Mouse (Mus musculus): ENCODE results near the gene Foxn3.

Gene Foxn3

GRCm38 (mm10) chr12:99412034-99412433, 151.3 kb downstream of the Foxn3 start:
- CTCF ChIA-PET, result no interaction called here
- POLR2A ChIA-PET, result interaction anchor here in 3 of 4 experiments (0.6 to 1.8 kb wide), 8 partner anchors 17 to 163 kb away, joined by 3 to 6 read pairs (median 4); no protein-coding TSS in a partner anchor

DNA sequence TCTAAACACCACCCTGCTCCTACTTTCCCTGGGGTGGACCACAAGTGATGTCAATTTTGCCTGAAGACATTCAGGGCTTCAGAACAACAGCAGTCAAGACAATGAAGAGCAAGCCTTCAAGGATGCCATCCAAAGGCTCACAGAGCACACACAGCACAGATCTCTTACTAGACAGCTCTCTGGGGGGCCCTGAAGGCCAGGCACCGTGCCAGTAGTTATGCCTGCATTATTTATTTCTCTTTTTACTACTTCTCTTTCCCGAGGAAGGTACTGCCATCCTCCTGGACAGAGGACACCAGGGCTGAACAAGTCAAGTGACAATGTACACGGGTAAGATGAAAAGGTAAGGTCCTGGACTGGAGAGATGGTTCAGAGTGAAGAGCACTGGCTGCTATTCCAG, 154.7 kb downstream of the Foxn3 start:
- CTCF ChIA-PET, result no interaction called here
- POLR2A ChIA-PET, result interaction anchor here in 2 of 4 experiments (0.9 to 1.2 kb wide), 3 partner anchors 8 to 47 kb away, joined by 3 read pairs; no protein-coding TSS in a partner anchor

- CTCF ChIA-PET, result no interaction called here
- POLR2A ChIA-PET, result interaction anchor here in 2 of 4 experiments (0.9 to 1.1 kb wide), 2 partner anchors 14 to 47 kb away, joined by 3 read pairs; no protein-coding TSS in a partner anchor
Observed at GRCm38 (mm10) chr12:99408089-99408488, 155.3 kb downstream of the Foxn3 start.

DNA sequence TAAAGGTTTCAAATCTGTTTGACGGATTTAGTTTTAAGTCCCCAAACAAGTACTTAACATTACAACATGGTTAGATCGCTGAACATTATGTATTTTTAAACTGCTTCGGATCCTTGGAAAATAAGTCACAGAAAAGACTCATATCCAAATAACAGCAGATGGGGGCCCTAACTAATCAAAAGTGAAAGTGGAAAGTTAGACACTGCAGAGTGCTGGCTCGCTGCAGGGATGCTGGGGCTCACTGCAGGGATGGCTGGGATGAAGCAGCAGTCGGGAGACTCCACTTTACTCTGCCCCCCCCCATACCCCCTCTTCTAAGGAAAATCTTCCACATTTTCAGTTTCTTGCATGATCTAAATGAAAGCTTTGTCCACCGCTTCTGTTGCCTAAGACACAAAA, 156.1 kb downstream of the Foxn3 start:
- CTCF ChIA-PET, result no interaction called here
- POLR2A ChIA-PET, result interaction anchor here in 1 of 4 experiments (1.1 kb wide), 1 partner anchor 46 kb away, joined by 3 read pairs; no protein-coding TSS in a partner anchor

DNA sequence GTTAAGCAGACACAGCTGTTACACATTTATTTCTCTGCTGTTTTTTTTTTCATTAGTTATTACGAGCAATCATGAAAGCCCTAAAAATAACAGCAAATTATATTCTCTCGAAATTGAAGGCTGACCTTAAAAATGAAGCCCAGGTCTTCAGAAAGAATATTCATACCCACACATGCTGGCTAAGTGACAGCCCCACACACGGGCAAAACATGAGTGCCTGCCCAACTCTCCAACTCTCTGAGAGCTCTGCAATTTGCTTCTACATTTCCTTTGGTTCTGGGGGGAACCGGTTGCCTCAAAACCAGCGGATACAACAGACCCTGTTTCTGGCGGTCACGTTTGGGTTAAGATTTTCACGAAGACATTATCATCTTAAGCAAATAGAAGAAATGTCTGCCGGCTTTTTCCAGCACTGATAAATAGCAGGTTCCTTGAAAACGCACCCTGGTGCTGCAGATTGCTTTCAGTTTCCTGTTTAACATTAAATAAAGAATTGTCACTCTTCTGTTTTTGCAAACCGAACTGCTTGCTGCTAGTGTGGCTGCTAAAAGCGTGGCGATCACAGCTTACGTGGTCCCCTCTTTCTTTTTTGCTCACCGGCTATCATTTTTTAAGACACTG, 156.6 kb downstream of the Foxn3 start:
- POLR2A ChIA-PET, result no interaction called here

GRCm38 (mm10) chr12:99406254-99406653, 157.1 kb downstream of the Foxn3 start:
- POLR2A ChIA-PET, result no interaction called here
- CTCF ChIA-PET, result no interaction called here

More for the DNA sequence above, 156.6 kb downstream of the Foxn3 start:
- CTCF ChIA-PET, result no interaction called here

- ChIA-PET CTCF (no interaction called here), POLR2A (interaction anchor here in 1 of 4 experiments (0.7 kb wide), 1 partner anchor 9 kb away, joined by 3 read pairs; no protein-coding TSS in a partner anchor)
Observed at GRCm38 (mm10) chr12:99405401-99405800, 158.0 kb downstream of the Foxn3 start.

DNA sequence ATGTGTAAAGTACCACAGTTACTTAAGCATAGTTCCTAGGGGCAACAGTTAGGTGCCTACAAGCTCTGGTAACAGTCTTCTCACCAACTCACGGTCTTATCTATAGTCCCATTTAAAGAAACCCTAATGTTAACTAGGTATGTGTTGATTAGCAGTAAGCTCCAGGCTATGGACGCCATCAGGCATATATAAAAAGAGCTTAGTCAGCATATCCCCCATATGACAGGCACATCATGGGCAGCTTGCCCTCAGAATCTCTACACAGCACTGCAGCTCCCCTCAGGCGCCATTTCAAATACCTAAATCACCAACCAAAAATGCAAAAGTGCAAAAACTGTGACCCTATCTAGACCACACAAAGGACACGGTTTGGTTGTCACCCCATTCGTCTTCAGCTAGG, 160.4 kb downstream of the Foxn3 start:
- POLR2A ChIA-PET, result interaction anchor here in 1 of 4 experiments (1.2 to 1.5 kb wide), 2 partner anchors 8 to 10 kb away, joined by 4 to 7 read pairs; no protein-coding TSS in a partner anchor
- CTCF ChIA-PET, result no interaction called here

DNA sequence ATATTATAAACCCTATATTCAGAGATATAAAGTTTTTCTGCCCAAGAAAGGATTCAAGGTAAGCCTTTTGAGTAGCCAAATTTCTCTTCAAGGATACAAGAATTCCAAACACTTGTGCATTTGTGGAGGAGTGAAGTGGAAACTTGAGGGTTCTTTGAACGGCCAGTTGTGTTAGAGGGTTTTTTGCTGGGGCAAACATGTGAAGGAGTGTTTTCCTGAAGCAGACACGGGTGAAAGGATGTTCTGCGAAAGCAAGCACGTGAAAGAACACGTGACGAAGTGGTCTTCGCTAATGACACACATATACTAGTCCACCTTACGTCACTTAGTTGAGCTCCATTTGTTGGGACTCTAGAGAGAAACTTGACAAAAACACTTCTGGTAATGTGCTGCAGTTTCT, 162.5 kb downstream of the Foxn3 start:
- ChIA-PET CTCF (no interaction called here), POLR2A (interaction anchor here in 1 of 4 experiments (0.8 to 1.3 kb wide), 4 partner anchors 8 to 62 kb away, joined by 3 read pairs; no protein-coding TSS in a partner anchor)

DNA sequence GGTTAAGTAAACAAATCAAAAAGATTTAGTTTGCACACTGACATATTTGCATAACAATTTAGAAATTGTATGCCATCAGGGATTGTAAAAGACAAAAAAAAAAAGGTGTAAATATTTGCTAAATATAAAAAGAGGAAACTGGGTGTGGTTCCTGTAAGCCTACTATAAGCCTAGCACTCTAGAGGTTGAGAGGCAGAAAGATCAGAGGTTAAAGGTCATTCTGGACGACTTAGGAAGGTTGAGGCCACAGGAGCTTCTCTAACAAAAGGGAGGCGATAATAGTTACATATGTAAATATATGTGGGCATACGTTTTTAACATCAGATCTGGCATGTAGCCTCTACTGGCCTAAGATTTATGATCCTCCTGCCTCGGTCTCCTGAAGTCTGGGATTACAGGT, 163.8 kb downstream of the Foxn3 start:
- POLR2A ChIA-PET, result interaction anchor here in 1 of 4 experiments (1.4 to 1.9 kb wide), 2 partner anchors 12 to 53 kb away, joined by 5 read pairs; no protein-coding TSS in a partner anchor
- CTCF ChIA-PET, result no interaction called here

DNA sequence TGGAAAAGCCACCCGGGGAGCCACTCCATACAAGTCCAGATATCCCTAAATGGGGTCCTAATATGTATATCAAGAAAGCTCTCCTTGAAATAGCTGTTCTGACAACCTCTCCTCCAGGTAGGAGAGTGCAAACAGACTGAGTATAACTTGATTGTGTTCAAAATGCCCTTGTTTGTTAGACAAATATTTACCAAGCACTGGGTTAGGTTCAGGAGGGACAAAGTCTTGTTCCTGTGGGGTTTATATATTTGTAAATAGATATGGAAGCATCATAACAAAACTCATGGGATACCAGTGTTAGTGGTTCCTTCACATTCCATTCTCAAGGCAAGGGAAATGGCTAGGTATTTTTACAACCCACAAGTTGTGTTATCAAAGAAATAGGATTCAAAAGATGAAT, 166.9 kb downstream of the Foxn3 start:
- CTCF ChIA-PET, result no interaction called here
- POLR2A ChIA-PET, result interaction anchor here in 2 of 4 experiments (0.7 to 4.7 kb wide), 5 partner anchors 39 to 149 kb away, joined by 3 to 38 read pairs (median 4); no protein-coding TSS in a partner anchor

DNA sequence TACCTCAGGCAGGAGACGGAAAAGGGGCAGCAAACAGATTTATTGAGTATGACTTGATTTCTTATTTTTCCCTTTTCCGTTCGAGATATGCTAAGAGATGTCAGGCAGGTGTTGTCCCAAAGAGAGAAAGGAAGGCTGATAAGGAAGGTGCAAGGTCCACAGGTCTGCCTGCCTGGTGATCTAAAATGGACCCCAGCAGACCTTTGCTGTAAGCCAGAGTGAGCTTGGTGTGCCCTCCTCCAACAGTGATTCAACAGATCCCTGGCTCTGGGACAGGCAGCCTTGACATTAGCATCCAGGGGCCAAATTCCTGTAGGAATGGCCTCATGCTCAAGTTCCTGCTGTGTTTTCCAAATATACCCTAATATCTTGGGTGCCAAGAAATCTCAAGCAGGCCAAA, 168.3 kb downstream of the Foxn3 start:
- POLR2A ChIA-PET, result interaction anchor here (0.8 to 4.7 kb wide), 16 partner anchors 8 to 95 kb away, joined by 3 to 38 read pairs (median 4); no protein-coding TSS in a partner anchor
- CTCF ChIA-PET, result no interaction called here

DNA sequence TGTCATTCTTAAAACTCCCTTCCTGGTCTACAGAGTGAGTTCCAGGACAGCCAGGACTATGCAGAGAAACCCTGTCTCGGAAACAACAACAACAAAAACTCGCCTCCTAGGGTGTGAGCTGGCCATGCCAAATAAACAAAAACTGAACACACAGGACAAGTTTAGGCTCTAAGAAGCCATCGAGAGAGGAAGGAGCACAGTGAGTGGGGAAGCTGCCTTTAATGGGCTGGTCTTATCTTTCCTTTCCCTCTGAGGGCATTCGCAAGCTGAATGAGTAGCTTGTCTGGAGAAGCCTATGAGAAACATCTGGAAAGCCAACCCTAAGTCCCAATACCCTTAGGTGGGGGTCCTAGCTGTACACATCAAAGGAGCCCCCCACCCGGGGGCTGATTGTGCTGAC, 168.7 kb downstream of the Foxn3 start:
- POLR2A ChIA-PET, result interaction anchor here (0.5 to 4.7 kb wide), 24 partner anchors 8 to 95 kb away, joined by 3 to 38 read pairs (median 4); no protein-coding TSS in a partner anchor
- CTCF ChIA-PET, result no interaction called here

- ChIA-PET CTCF (interaction anchor here in 1 of 4 experiments (0.6 kb wide), 1 partner anchor 39 kb away, joined by 4 read pairs; no protein-coding TSS in a partner anchor), POLR2A (interaction anchor here (0.5 to 4.7 kb wide), 37 partner anchors 9 to 886 kb away, joined by 3 to 38 read pairs (median 4); no protein-coding TSS in a partner anchor)
Observed at GRCm38 (mm10) chr12:99393867-99394630, 169.3 kb downstream of the Foxn3 start.

- POLR2A ChIA-PET, result interaction anchor here in 3 of 4 experiments (0.6 to 4.7 kb wide), 34 partner anchors 8 to 491 kb away, joined by 3 to 38 read pairs (median 4); partner anchors contain the start of genes Efcab11 (in 1 of the 3) and Tdp1 (in 1 of the 3)
Observed at GRCm38 (mm10) chr12:99392944-99393866, 170.2 kb downstream of the Foxn3 start.

GRCm38 (mm10) chr12:99391942-99392880, 171.2 kb downstream of the Foxn3 start:
- ChIA-PET POLR2A (interaction anchor here in 3 of 4 experiments (0.7 to 4.7 kb wide), 25 partner anchors 9 to 111 kb away, joined by 3 to 38 read pairs (median 4); no protein-coding TSS in a partner anchor), CTCF (no interaction called here)

More at GRCm38 (mm10) chr12:99392944-99393866, 170.2 kb downstream of the Foxn3 start:
- CTCF ChIA-PET, result interaction anchor here in 2 of 4 experiments (0.6 kb wide), 3 partner anchors 39 to 263 kb away, joined by 3 to 4 read pairs (median 4); no protein-coding TSS in a partner anchor

GRCm38 (mm10) chr12:99390429-99390828, 173.0 kb downstream of the Foxn3 start:
- ChIA-PET CTCF (interaction anchor here in 1 of 4 experiments (0.6 kb wide), 1 partner anchor 24 kb away, joined by 5 read pairs; no protein-coding TSS in a partner anchor), POLR2A (interaction anchor here in 3 of 4 experiments (0.6 to 2.3 kb wide), 15 partner anchors 18 to 331 kb away, joined by 3 to 9 read pairs (median 4); no protein-coding TSS in a partner anchor)
